Mouse (Mus musculus): ENCODE measurements around the gene Rb1. TPM values are rescaled to one million over a fixed set of nuclear protein-coding genes. Genes with fewer than 3 reads are reported as not detected.

Rb1 gene
- total RNA-seq (2015) (108 and 126 TPM in 2 replicates), total RNA-seq (2017) (43.9 and 56.8 TPM in 2 replicates)

DNA sequence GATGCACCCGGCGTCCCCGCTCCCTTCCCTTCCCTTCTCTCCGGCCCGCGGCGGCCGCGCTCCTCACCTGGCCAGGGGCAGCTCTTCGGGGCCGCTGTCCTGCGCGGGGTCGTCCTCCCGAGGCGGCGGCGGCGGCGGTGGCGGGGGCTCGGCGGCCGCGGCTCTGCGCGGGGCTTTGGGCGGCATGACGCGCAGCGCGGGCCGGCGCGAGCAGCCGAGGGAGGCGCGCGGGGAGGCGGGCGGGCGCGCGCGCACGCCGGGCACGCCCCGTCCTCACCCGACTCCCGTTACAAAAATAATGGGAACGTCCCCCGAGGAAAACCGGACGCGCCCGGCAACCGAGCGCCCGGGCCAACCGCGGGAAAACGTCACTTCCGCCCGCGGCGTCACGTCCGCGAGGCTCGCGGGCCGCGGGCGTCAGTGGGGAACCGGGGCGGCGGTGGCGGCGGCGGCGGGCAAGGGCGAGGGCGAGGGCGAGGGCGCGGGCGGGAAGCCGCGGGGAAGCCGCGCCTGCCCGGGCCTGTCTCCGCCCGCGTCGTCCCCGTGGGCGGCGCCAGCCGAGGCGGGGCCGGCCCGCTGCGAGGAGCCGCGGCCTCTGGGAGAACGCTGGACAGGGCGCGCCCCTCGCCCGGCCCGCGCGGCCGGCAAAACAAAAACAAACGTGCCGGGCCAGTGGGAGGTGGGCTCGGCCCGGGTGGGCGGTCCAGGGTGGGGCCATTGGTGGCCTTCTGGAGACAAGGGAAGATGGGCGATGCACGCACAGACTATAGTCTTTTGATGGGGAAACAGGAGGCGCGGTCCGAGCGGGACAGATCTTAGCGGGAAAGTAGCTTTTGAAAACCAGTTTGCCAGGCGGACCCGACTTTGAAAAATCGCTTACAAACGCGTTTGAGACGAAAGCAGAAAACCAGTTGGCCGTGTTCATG lies at the start of gene Rb1:
TSS of gene Rb1 (minus strand) at position 367 of the 926 bp plus-strand sequence.
- peak; percentile 77 for ATAC-seq (ENCODE audit: poor library complexity, severe bottlenecking)

DNA sequence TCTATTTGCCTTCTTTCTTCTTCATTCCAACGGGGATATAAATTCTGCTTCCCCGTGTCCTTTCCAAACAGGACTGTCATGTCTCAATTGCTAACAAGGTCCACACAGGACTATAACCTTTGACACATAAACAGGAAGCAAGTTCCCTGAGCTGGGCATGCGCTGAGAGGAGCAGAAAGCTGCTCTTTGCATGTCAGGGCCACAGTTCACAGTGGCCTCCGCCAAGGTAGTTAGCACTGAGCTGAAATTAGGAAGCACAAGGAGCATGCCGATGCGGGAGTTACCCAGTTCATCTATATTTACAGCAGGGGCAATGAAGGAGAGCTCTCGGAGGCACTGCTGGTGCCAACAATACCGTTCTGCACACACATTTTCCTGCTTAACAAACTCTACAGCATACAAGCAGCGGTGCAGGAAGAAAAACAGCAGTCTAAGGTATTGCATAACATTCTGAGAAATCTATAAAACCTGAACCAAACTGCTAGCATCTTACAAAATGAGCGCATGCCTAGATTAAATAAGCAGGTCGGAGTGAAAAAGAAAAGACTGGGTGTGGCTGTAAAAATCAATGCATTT lies 48.8 kb upstream of the Rb1 start:
- ATAC-seq (ENCODE audit: poor library complexity, severe bottlenecking) = 0 out of 2 replicates have a peak, but pooled peaks have one; percentile 17

DNA sequence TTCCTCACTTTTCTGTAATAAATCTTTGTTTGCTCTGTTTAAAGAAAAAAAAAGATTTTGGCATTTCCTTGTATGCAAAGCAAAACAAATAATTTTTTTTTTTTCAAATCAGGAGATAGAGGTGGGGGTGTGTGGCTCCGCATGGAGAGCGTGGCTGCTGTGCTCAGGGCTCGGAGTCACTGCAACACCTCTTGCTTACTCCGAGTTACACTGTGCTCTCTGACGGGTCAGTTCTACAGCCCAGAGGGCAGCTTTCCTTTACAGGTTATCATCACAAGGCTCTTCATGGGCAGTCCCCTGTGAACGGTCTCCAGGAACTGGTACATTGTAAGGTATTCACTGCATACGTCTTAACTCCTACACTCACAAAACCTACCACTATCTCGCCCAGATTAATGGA lies 48.0 kb upstream of the Rb1 start:
- ATAC-seq (ENCODE audit: poor library complexity, severe bottlenecking) = no peak

DNA sequence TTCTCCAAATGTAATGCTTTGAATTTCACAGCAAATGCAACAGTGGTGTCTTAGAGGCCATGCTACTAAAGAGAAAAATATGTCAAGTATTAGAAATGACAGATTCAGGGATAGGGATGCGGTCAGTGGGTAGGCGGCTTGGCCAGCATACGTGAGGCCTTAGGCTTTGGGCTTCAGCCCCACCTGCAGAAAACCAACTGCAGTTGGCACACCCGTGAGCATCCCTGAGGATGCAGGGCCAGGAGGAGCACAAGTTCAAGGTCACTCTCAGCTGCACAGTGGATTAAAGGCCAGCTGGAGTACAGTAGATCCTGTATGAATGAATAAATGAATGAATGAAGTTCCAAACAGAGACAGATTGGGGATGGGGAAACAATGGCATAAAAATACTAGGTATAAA lies 47.4 kb upstream of the Rb1 start:
- ATAC-seq (ENCODE audit: poor library complexity, severe bottlenecking) = no peak

DNA sequence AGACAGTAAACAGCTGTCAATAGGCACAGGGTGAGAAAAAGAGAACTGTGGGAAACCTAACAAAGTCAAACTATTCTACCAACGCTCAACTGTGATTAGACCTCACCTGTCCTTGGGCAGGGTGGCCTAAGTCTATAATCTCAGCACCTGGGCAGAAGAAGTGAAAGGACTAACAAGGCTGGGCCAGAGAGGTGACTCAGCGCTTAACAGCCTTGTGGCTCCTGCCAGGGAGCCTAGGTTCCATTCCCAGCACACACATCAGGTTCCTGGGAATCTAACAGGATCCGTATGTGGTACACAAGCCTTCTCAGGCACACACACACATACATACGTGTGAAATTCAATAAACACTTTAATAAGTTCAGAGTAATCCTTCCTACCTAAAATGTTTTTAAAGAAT lies 46.0 kb upstream of the Rb1 start:
- ATAC-seq (ENCODE audit: poor library complexity, severe bottlenecking) = no peak

DNA sequence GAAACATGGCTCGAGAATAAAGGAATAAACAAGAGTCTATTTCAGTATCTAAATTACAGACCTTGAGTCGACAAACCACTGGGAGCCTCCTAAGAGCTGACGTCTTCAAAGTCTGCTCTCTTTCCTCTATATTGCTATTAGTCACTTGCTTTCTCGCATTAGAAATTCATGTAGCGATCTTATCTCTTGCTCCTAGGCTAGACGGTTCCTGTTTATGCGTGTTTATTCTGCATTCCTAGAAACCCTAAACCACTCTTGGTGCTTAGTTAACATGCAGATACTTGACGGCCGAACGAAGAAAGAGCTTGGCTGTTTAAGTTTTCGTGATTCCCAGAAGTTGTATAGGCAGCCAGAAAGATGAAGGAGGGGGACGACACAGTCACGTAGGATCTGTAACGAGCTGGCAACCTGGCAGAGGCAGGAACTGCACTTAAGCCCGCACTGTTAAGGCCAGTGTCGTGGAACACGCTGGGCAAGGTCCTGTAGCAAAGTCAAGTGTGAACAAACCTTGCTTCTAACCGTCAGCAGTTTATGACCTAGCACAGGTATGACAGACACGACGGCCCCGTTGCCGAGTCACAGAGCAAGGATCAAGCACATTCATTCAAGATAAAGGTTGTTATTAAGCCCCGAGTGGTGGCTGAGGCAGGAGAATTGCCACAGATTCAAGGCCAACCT lies 45.2 kb upstream of the Rb1 start:
- no peak for ATAC-seq (ENCODE audit: poor library complexity, severe bottlenecking)

DNA sequence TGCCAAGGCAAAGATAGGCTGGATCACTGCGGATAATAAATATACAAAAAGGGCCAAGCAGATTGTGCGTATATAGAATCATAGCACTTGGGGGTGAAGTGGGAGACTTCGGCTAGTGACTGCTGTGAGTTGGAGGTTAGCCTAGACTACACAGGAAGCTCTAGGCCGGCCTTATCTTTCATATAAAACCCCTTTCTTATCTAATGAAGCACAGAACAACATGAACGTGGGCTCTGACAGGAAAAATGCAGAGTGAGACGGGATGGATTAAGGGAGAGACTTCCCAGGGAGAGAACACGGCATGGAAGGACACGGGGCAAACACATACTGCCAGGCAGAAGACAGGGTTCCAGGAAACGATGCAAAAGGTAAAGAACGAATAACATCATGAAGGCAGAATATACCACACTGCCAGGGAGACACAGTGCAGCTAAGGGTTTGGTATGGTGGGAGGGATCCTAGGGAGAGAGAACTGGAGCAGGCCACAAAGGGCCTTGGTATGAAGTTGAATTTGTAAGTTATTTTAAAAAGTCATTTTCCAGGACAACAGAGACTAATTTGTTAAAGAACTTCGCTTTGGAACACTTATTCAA lies 44.6 kb upstream of the Rb1 start:
- no peak for ATAC-seq (ENCODE audit: poor library complexity, severe bottlenecking)

DNA sequence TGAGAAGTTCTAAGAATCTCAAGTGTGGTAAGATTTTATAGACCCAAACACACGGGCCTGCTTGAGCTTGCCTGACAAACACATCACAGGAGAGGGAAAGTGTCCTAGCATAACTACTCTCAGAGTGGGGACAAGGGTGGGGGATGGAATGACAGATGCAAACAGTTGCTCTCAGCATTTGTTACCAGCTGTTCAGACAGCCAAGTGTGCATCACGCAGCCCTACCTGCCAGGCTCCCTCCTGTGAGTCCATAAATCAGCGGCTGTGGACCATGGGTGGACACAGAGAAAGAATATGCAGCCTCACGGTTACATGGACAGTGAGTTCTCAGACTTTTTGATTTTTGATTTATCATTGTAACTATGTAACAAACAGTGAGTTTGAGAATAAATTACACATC lies 44.0 kb upstream of the Rb1 start:
- no peak for ATAC-seq (ENCODE audit: poor library complexity, severe bottlenecking)

DNA sequence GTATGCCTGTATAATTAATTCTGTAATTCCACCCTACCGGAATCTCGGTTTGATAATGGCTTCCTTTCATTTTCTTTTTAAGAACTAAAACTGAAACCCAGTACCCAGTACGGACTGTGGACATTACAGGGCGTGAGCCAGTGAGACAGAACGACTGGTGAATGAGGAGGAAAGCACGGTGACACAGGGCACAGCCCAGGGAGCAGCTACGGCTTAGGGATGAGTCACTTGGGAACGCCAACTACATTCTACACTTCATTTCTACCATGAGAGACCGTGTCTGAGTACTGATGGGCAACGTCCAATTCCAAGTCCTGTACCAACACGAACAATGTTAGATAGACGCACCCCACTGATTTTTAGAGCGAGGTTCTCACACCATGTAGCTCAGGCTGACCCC lies 43.3 kb upstream of the Rb1 start:
- no peak for ATAC-seq (ENCODE audit: poor library complexity, severe bottlenecking)

DNA sequence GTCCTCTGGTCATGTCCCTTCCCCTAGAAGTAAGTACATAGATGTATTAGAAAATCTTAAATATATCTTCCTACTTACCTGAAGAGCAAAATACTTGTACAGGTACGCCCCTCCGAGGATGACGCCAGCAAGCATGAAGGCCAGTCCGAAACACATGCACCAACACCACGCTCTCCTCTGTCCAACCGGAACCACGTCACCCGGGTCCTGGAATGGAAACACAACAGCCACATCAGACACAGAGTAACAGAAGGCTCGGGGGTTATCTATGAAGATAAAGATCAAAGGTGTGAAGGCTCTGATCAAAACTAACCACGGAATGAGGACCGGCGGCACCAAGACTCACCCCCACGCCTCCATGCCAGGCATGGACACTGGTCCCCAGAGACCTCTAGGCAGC lies 42.6 kb upstream of the Rb1 start:
- ATAC-seq (ENCODE audit: poor library complexity, severe bottlenecking) = no peak

DNA sequence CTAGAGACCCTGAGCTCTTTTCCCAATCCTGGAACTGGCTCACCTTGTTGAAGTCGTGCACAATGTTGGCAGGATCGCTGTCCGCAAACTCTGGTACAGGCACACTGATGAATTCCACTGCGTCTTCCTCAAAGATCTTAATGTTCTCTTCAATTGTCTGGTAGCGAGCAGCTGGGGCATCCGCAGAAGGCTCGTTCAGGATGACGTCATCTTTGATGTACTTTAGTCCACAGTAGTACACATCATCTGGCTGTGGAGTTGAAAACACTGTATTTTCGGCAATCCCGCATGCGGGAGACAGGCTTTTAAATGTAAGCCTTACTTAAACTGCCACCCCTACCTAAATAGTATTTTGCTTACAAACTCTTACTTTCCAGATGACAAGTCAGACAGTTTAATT lies 40.7 kb upstream of the Rb1 start:
- no peak for ATAC-seq (ENCODE audit: poor library complexity, severe bottlenecking)

DNA sequence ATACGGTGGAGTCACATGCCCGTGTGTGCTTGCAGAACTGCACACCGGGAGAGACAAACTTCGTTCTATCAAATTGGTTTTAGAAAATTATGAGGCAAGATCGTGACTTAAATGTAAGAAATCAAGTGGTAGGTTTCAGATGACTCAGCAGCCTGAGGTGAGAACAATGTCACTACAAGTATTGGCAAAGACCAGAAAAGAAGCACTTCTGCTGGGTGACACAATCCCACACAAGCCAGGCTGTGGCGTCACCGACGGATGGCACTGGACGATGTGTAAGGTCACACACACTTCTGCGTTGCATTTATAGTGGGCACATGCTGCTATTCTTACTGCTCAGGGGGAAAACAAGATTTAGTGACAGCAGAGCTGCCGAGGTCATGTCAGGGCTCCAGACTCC lies 38.2 kb upstream of the Rb1 start:
- peak; percentile 95 for ATAC-seq (ENCODE audit: poor library complexity, severe bottlenecking)

DNA sequence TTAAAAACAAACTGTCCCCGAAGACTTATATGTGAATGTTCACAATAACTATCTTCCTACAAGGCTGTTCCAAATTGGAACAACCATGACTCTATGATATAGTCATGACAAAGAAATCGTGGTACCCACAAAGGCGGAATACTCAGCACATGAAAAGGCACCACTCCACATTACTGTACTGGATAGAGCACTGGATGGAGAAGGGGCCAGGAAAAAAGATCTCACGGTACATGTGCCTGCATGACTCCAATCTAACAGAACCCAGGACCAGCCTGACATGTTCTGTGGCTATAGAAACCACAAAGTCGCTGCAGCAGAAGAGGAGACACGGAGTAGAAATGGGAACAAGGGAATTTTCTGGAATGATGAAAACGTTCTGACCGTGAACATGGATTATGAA lies 29.1 kb upstream of the Rb1 start:
- no peak for ATAC-seq (ENCODE audit: poor library complexity, severe bottlenecking)

DNA sequence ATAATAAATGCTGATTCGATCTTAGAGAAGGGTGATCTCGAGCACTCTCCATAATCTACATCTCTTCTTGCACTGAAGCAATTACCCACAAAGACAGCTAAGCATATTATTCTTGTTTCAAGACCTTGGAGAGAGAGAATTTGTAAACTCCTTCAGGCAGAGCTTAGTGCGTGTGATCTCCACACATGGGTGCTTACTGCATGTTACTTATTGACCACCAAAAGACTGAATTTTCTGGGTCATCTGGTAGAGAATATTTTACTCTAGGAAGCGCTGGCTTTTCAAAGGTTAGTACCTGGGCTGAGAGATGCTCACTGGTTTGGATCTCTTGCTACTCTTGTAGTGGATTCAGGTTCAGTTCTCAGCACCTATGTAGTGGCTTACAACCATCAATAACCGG lies 25.5 kb upstream of the Rb1 start:
- no peak for ATAC-seq (ENCODE audit: poor library complexity, severe bottlenecking)

DNA sequence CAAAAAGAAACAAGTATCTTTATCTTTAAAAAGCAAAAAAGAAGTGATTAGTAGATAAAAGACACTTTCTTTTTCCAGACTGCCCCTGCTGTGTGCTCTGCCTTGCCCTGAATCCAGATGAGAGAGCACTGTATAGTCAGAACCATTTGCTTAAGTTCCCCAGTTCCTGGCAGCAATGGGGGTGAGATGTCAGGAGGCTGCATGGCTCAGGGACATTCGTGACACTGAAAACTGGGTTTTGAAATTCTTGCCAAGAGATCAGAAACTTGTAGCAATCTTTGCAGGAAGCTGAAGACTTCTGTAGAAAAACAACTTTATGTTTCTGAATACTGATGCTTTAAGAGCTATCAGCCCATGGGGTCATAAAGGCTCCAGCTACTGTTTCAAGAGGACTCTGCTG lies 24.4 kb upstream of the Rb1 start:
- no peak for ATAC-seq (ENCODE audit: poor library complexity, severe bottlenecking)

DNA sequence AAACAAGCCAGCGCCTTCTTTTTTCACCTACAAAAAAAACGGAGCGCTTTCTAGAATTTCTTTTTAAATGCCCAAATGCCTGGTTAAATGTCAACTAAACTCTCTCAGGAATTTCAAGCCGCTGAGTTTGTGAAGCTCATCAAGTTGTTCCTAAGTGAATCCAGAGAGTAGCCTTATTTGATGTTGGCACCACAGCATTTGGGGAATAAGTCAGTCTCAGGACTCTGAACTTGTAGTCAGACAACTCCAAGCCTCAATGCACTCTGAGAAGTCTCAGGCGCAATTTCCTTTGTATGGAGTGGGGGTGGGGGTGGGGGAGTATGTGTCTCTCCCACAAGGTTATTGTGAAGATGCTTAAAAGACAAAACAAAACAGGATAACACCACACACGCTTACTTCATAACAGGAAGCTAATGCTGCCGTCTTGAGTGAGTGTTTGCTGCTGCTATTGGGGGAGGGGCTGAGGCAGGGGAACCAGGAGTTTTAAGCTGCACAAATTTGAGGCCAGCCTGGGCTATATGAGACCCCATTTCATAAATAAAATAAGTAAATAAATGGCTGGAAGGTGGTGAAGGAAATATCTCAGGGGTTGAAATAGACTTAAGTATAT lies 23.5 kb upstream of the Rb1 start:
- no peak for ATAC-seq (ENCODE audit: poor library complexity, severe bottlenecking)

DNA sequence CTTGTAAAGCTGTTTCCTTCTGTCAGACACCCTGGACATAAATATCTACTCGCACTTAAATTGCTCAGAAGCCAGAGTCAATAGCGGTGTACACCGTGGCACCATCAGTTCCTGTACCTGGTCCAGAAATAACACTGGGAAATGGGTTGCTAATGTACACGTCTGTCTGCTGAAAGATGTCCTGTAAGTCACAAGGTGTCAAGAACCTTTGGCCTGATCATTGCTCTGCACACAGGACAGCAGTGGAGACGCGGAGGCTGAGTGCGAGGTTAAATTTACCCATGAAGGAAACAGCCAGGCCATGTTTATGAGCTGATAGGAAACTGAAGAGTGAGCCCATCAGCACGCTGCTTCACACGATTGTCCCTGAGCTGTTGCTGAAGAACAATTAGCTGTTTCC lies 21.7 kb upstream of the Rb1 start:
- ATAC-seq (ENCODE audit: poor library complexity, severe bottlenecking) = no peak

DNA sequence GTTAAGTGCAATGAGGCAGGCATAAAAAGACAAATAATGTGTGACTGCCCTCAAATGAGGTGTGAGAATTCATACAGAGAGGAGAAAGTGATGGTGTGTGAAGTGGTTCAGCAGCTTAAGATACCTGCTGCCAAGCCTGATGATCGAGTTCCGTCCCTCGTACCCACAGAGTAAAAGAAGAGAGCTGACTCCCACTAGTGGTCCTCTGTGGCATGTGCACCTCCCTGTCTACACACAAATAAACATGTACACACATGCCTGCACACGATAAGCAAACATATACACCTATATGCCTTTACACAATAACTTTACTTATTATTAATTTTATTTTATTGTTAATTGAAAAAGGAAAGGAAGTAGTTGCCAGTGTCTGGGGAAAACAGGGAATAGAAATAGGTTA lies 20.0 kb upstream of the Rb1 start:
- no peak for ATAC-seq (ENCODE audit: poor library complexity, severe bottlenecking)

DNA sequence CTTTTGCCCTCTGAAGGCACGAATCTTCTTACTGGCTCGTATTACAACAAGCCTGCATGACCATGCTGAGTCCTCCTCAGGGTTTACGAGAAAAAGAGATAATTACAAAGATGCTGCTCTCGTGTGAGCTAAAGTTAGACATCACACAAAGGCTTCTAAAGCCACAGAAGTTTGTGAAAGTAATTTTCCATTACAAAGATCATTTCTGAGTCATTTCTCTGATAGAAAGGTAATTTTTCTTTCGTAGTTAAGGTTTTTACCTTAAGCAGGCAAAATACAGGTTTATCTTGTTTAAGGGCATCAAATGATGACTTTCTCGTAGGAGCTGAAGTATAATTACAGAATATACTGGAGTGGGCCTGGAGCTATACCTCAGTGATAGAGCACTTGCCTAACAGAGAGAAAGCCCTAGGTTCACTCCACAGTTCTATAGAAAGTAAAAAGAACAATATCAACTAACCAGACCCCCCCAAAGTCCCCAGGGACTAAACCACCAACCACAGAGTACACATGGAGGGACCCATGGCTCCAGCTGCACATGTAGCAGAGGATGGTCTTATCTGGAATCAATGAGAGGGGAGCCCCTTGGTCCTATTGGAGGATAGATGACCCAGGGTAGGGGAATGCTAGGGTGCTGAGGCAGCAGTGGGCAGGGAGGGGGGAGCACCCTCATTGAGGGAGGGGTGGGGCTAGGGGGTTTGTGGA lies 14.6 kb upstream of the Rb1 start:
- no peak for ATAC-seq (ENCODE audit: poor library complexity, severe bottlenecking)

DNA sequence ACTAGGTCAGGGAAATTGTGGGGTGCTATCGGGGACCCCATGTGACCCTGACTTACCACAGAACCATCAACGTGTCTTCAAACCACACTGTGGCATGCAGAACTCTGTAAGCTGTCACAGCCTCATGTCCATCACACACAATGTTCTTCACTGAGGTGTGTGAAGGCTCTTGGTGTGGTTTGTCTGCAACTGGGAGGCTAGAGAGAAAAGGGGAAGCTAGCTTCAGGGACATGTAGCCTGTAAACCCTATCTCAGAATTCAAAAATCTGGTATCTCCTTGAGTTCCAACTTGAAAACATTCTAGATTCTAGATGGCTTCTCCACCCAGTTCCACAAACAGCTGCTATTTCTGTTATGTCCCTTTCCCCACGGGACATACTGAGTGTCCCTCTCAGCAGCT lies 14.0 kb upstream of the Rb1 start:
- ATAC-seq (ENCODE audit: poor library complexity, severe bottlenecking) = peak; percentile 52
